Mouse (Mus musculus) stomach, embryonic 15.5 days (tissue): ENCODE data around the gene Nras. TPM values are rescaled to one million over a fixed set of nuclear protein-coding genes. Genes with fewer than 3 reads are reported as not detected.

Source experiments
- ATAC-seq: fragments of 200-750 bp; cut with Nextera tagmentation; 2 replicates; pipeline ENCODE4 v1.8.0; 2017; ENCODE audit warnings: low read depth, moderate number of reproducible peaks, moderate TSS enrichment; ENCODE audit not compliant: insufficient read depth, low FRiP score
- H3K27ac ChIP-seq: fragments of 300-500 bp; sonication (generic); 2 replicates; pipeline ENCODE4 v1.5.1; 2015; ENCODE audit warnings: mild to moderate bottlenecking, inconsistent platforms
- H3K27me3 ChIP-seq: fragments of 300-500 bp; sonication (generic); replicated peaks from 2 replicates; pipeline ENCODE4 v1.6.1; 2015; ENCODE audit warnings: inconsistent platforms
- H3K36me3 ChIP-seq: fragments of 300-500 bp; sonication (generic); 2 replicates; pipeline ENCODE4 v1.6.1; 2015; ENCODE audit warnings: inconsistent platforms
- H3K4me1 ChIP-seq: fragments of 300-500 bp; sonication (generic); 2 replicates; pipeline ENCODE4 v1.6.1; 2015; ENCODE audit warnings: inconsistent platforms
- H3K4me2 ChIP-seq: fragments of 300-500 bp; sonication (generic); 2 replicates; pipeline ENCODE4 v1.6.1; 2015; ENCODE audit warnings: mild to moderate bottlenecking, inconsistent platforms
- H3K4me3 ChIP-seq: fragments of 300-500 bp; sonication (generic); replicated peaks from 2 replicates; pipeline ENCODE4 v1.5.1; 2015; ENCODE audit warnings: inconsistent platforms
- H3K9ac ChIP-seq: fragments of 300-500 bp; sonication (generic); 2 replicates; pipeline ENCODE4 v1.6.1; 2015; ENCODE audit warnings: inconsistent platforms
- H3K9me3 ChIP-seq: fragments of 300-500 bp; sonication (generic); 2 replicates; pipeline ENCODE4 v1.6.1; 2016; ENCODE audit warnings: inconsistent platforms
- WGBS: fragments of 180-500 bp; shearing (Covaris S2); methylation state at CpG from one replicate; pipeline ENCODE4 v1.1.7; 2015; 5-methylcytosine and 5-hydroxymethylcytosine counted together
- polyA plus RNA-seq: library from polyadenylated mRNA; unstranded; fragments of >200 nt; fragmentation: Nextera tagmentation; extraction: Ambion mirVana; gene quantifications from 2 replicates; pipeline ENCODE4 v1.2.1, GENCODE M21; 2015

Gene Nras
- polyA plus RNA-seq = 79.8 and 84.2 TPM in 2 replicates

- H3K27ac ChIP-seq = peak within 1 kb of the TSS; percentile 97
- peak within 1 kb of the TSS; percentile 63 for H3K9ac ChIP-seq
- H3K4me2 ChIP-seq = peak within 1 kb of the TSS; percentile 68
- peak within 1 kb of the TSS; percentile 68 for H3K4me3 ChIP-seq
- H3K4me1 ChIP-seq = peaks cover 4% of the 10 kb centered on the region; the same call in 1 of the 2 replicates
- peaks cover 38% of the 10 kb centered on the region for H3K36me3 ChIP-seq
- ATAC-seq = peak; percentile 98
- no peaks in the 10 kb centered on the region for H3K9me3 ChIP-seq
- WGBS = 2% methylated on average over 46 of the region's 46 CpGs
- H3K27me3 ChIP-seq = no peaks in the 10 kb centered on the region
Measured at GRCm38 (mm10) chr3:103058207-103059157, at the start of gene Nras. TSS of gene Nras (plus strand) at chr3:103058285.

- Histone ChIP-seq H3K9me3 (no peaks in the 10 kb centered on the region), H3K9ac (no peak overlapping the region)
- 65% methylated on average over 2 of the region's 2 CpGs for WGBS
Measured at GRCm38 (mm10) chr3:103017350-103017749, 40.7 kb upstream of the Nras start.

GRCm38 (mm10) chr3:103019462-103019861 is 38.6 kb upstream of the Nras start:
- Histone ChIP-seq H3K36me3 (no peaks in the 10 kb centered on the region), H3K9me3 (no peaks in the 10 kb centered on the region), H3K4me3 (peak overlapping the region; percentile 99; the same call in 1 of the 2 replicates), H3K9ac (no peak overlapping the region), H3K4me1 (no peaks in the 10 kb centered on the region), H3K27me3 (no peaks in the 10 kb centered on the region), H3K27ac (peak overlapping the region; percentile 98), H3K4me2 (peak overlapping the region; percentile 53; the same call in 1 of the 2 replicates)
- ATAC-seq = no peak
- 85% methylated on average over 2 of the region's 2 CpGs for WGBS

More at GRCm38 (mm10) chr3:103017350-103017749, 40.7 kb upstream of the Nras start:
- H3K4me3 ChIP-seq = no peak overlapping the region
- H3K36me3 ChIP-seq = no peaks in the 10 kb centered on the region
- H3K27ac ChIP-seq = no peak overlapping the region
- ATAC-seq = no peak
- no peak overlapping the region for H3K4me2 ChIP-seq
- H3K27me3 ChIP-seq = no peaks in the 10 kb centered on the region
- H3K4me1 ChIP-seq = no peaks in the 10 kb centered on the region

GRCm38 (mm10) chr3:103020249-103020942 is 37.7 kb upstream of the Nras start, which contains the start of gene Csde1:
TSS of gene Csde1 (plus strand) at chr3:103020426.
- Histone ChIP-seq H3K9ac (peak within 1 kb of the TSS; percentile 99), H3K27me3 (no peaks in the 10 kb centered on the region), H3K36me3 (no peaks in the 10 kb centered on the region), H3K4me1 (no peaks in the 10 kb centered on the region), H3K4me2 (peak within 1 kb of the TSS; percentile 61), H3K9me3 (no peaks in the 10 kb centered on the region), H3K4me3 (peak within 1 kb of the TSS; percentile 99), H3K27ac (peak within 1 kb of the TSS; percentile 98)
- ATAC-seq = peak; percentile 94
- under 1% methylated on average over 55 of the region's 55 CpGs for WGBS

- Histone ChIP-seq H3K9me3 (no peaks in the 10 kb centered on the region), H3K4me3 (peak overlapping the region; percentile 99), H3K4me1 (no peaks in the 10 kb centered on the region), H3K36me3 (no peaks in the 10 kb centered on the region), H3K27ac (peak overlapping the region; percentile 98), H3K9ac (peak overlapping the region; percentile 99), H3K4me2 (peak overlapping the region; percentile 61), H3K27me3 (no peaks in the 10 kb centered on the region)
- ATAC-seq = peak; percentile 90
- under 1% methylated on average over 36 of the region's 37 CpGs for WGBS
Measured at GRCm38 (mm10) chr3:103020943-103021638, 37.0 kb upstream of the Nras start.

GRCm38 (mm10) chr3:103026174-103026573 is 31.9 kb upstream of the Nras start:
- Histone ChIP-seq H3K9me3 (no peaks in the 10 kb centered on the region), H3K4me3 (no peak overlapping the region), H3K36me3 (peaks cover 12% of the 10 kb centered on the region; the same call in 1 of the 2 replicates), H3K4me1 (no peaks in the 10 kb centered on the region), H3K9ac (no peak overlapping the region), H3K27me3 (no peaks in the 10 kb centered on the region), H3K27ac (no peak overlapping the region), H3K4me2 (no peak overlapping the region)
- WGBS = 76% methylated on average over 1 of the region's 1 CpGs
- ATAC-seq = no peak

GRCm38 (mm10) chr3:103040285-103040684 is 17.8 kb upstream of the Nras start:
- no peak overlapping the region for H3K27ac ChIP-seq
- no peaks in the 10 kb centered on the region for H3K4me1 ChIP-seq
- ATAC-seq = no peak
- 83% methylated on average over 6 of the region's 6 CpGs for WGBS
- no peaks in the 10 kb centered on the region for H3K9me3 ChIP-seq
- no peaks in the 10 kb centered on the region for H3K27me3 ChIP-seq
- peaks cover 14% of the 10 kb centered on the region for H3K36me3 ChIP-seq
- H3K4me2 ChIP-seq = no peak overlapping the region
- no peak overlapping the region for H3K4me3 ChIP-seq
- H3K9ac ChIP-seq = no peak overlapping the region

- no peak for ATAC-seq
- Histone ChIP-seq H3K4me2 (no peak overlapping the region), H3K4me3 (no peak overlapping the region), H3K9ac (no peak overlapping the region), H3K9me3 (no peaks in the 10 kb centered on the region), H3K36me3 (peaks cover 19% of the 10 kb centered on the region), H3K27ac (no peak overlapping the region), H3K4me1 (no peaks in the 10 kb centered on the region), H3K27me3 (no peaks in the 10 kb centered on the region)
- 90% methylated on average over 1 of the region's 1 CpGs for WGBS
Measured at GRCm38 (mm10) chr3:103040861-103041379, 17.2 kb upstream of the Nras start.

GRCm38 (mm10) chr3:103056016-103056595 is 2.0 kb upstream of the Nras start:
- 87% methylated on average over 5 of the region's 5 CpGs for WGBS
- H3K4me3 ChIP-seq = no peak overlapping the region
- H3K27ac ChIP-seq = no peak overlapping the region
- no peak overlapping the region for H3K9ac ChIP-seq
- no peaks in the 10 kb centered on the region for H3K9me3 ChIP-seq
- H3K36me3 ChIP-seq = peaks cover 30% of the 10 kb centered on the region
- H3K4me1 ChIP-seq = peaks cover 4% of the 10 kb centered on the region; the same call in 1 of the 2 replicates
- no peak for ATAC-seq
- H3K27me3 ChIP-seq = no peaks in the 10 kb centered on the region
- no peak overlapping the region for H3K4me2 ChIP-seq

- no peaks in the 10 kb centered on the region for H3K27me3 ChIP-seq
- no peak overlapping the region for H3K9ac ChIP-seq
- peak overlapping the region; percentile 68 for H3K4me2 ChIP-seq
- peak overlapping the region; percentile 68 for H3K4me3 ChIP-seq
- H3K27ac ChIP-seq = peak overlapping the region; percentile 55
- H3K9me3 ChIP-seq = no peaks in the 10 kb centered on the region
- ATAC-seq = peak; percentile 40
- 5% methylated on average over 10 of the region's 10 CpGs for WGBS
- H3K4me1 ChIP-seq = peaks cover 4% of the 10 kb centered on the region; the same call in 1 of the 2 replicates
- H3K36me3 ChIP-seq = peaks cover 31% of the 10 kb centered on the region
Measured at GRCm38 (mm10) chr3:103057752-103058151, 333 bp upstream of the Nras start.

GRCm38 (mm10) chr3:103066927-103067326 is 8.8 kb downstream of the Nras start:
- peak; percentile 58; the same call in 1 of the 2 replicates for ATAC-seq
- Histone ChIP-seq H3K9ac (no peak overlapping the region), H3K4me3 (no peak overlapping the region), H3K4me1 (no peaks in the 10 kb centered on the region), H3K36me3 (peaks cover 39% of the 10 kb centered on the region), H3K27me3 (no peaks in the 10 kb centered on the region), H3K27ac (no peak overlapping the region; the same call in 1 of the 2 replicates), H3K9me3 (no peaks in the 10 kb centered on the region), H3K4me2 (no peak overlapping the region)
- 85% methylated on average over 8 of the region's 8 CpGs for WGBS
